Mouse (Mus musculus): ENCODE measurements around the gene Kcnq2. TPM values are rescaled to one million over a fixed set of nuclear protein-coding genes. Genes with fewer than 3 reads are reported as not detected.

Kcnq2 gene
- total RNA-seq, 1 experiment: 4.6 TPM

DNA sequence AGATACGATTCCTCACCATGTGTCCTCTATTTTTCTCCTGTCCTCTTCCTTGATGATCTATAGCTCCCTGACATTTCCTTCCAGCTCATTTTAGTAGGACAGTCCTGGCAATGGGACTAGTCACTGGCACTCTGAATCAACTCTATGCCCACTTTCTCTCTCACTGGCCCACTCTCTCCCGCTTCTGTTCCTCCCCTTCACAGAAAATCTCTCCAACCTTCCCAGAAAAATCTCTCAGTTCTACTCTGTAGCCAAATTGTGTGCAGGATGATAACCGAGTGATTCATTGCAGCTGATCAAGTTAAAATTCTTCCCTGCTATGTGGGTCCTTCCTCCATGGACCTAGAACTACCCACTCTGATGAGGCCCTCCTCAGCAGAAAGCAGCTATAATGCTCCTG lies 39.5 kb upstream of the Kcnq2 start:
- DNase-seq (ENCODE audit: low read depth, low spot score): no peak
- H3K27ac ChIP-seq (ENCODE audit: insufficient read depth, low read depth, low read length, poor library complexity, severe bottlenecking): no peak overlapping the region
- no peaks in the 10 kb centered on the region for H3K4me1 ChIP-seq (ENCODE audit: control insufficient read depth in 2 of 2, insufficient read depth in 2 of 2, low read length in 2 of 2, poor library complexity in 1 of 2)
- no peak overlapping the region for H3K9ac ChIP-seq (ENCODE audit: insufficient read depth, low read depth, low read length, poor library complexity, severe bottlenecking)
- no peak overlapping the region for H3K4me3 ChIP-seq (ENCODE audit: insufficient read depth in 1 of 2, low read depth in 1 of 2, low read length in 2 of 2, poor library complexity in 1 of 2, severe bottlenecking in 1 of 2)
- in situ Hi-C loops (cut with MboI; ENCODE audit: low sequenced_read_pairs in 2 of 2, unreplicated experiment in 2 of 2): no loop called here
- H3K36me3 ChIP-seq (ENCODE audit: control insufficient read depth, insufficient read depth, low read length, poor library complexity, severe bottlenecking): no peaks in the 10 kb centered on the region
- no peaks in the 10 kb centered on the region for H3K9me3 ChIP-seq (ENCODE audit: control insufficient read depth, insufficient read depth, low read depth, low read length)
- no peak for TF ChIP-seq CHD2 (IDR thresholded peaks at IDR 0.05; ENCODE audit: low read depth, low read length)
- TF ChIP-seq HCFC1 (IDR thresholded peaks at IDR 0.05; ENCODE audit: borderline replicate concordance, insufficient read depth, low read length): no peak
- no peak for TF ChIP-seq ZNF384 (IDR thresholded peaks at IDR 0.05; ENCODE audit: low read depth, low read length)
- no peak for TF ChIP-seq MAFK (IDR thresholded peaks at IDR 0.05; ENCODE audit: insufficient read depth, low read depth, low read length)
- TF ChIP-seq ZC3H11A (IDR thresholded peaks at IDR 0.05; ENCODE audit: borderline replicate concordance, low read depth, low read length): no peak

DNA sequence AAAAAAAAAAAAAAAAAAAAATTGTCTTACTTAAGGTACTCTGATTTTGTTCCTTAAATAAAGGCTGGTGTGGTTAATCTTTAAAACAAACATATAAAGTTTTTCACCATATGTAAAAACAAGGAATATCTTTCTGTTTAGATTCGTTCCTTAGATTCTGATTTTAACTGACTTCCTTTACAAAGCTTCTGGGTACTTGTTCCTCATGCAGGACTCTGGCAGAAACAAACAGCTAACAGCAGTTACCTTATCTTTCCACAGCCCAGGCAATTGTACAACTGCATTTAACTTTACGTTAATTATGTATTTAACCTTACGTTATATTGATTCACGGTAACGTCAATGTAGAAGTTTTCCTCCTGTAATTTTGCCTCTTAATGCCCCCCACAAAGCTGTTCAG lies 31.4 kb upstream of the Kcnq2 start:
- TF ChIP-seq ZNF384 (IDR thresholded peaks at IDR 0.05; ENCODE audit: low read depth, low read length): no peak
- TF ChIP-seq HCFC1 (IDR thresholded peaks at IDR 0.05; ENCODE audit: borderline replicate concordance, insufficient read depth, low read length): no peak
- TF ChIP-seq MAFK (IDR thresholded peaks at IDR 0.05; ENCODE audit: insufficient read depth, low read depth, low read length): no peak
- no peak for TF ChIP-seq CHD2 (IDR thresholded peaks at IDR 0.05; ENCODE audit: low read depth, low read length)
- TF ChIP-seq ZC3H11A (IDR thresholded peaks at IDR 0.05; ENCODE audit: borderline replicate concordance, low read depth, low read length): no peak
- Histone ChIP-seq H3K27ac (ENCODE audit: insufficient read depth, low read depth, low read length, poor library complexity, severe bottlenecking) (no peak overlapping the region), H3K9me3 (ENCODE audit: control insufficient read depth, insufficient read depth, low read depth, low read length) (no peaks in the 10 kb centered on the region), H3K36me3 (ENCODE audit: control insufficient read depth, insufficient read depth, low read length, poor library complexity, severe bottlenecking) (no peaks in the 10 kb centered on the region), H3K4me3 (ENCODE audit: insufficient read depth in 1 of 2, low read depth in 1 of 2, low read length in 2 of 2, poor library complexity in 1 of 2, severe bottlenecking in 1 of 2) (no peak overlapping the region), H3K4me1 (ENCODE audit: control insufficient read depth in 2 of 2, insufficient read depth in 2 of 2, low read length in 2 of 2, poor library complexity in 1 of 2) (no peaks in the 10 kb centered on the region), H3K9ac (ENCODE audit: insufficient read depth, low read depth, low read length, poor library complexity, severe bottlenecking) (no peak overlapping the region)
- in situ Hi-C loops (cut with MboI; ENCODE audit: low sequenced_read_pairs in 2 of 2, unreplicated experiment in 2 of 2): no loop called here
- no peak for DNase-seq (ENCODE audit: low read depth, low spot score)

DNA sequence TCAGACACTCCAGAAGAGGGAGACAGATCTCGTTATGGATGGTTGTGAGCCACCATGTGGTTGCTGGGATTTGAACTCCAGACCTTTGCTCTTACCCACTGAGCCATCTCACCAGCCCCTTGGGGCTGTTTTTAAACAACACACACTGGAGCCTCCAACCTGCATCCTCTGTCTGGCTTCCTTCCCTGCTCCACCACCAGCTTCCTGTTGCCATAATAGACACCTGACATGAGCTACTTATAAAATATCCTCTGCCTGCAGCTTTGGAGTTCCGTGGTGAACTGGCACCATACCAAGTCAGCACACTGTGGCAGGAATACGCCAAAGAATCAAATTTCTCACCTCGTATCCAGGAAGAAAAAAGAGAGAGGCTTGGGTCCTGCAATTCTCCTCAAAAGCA lies 25.7 kb upstream of the Kcnq2 start:
- no peaks in the 10 kb centered on the region for H3K9me3 ChIP-seq (ENCODE audit: control insufficient read depth, insufficient read depth, low read depth, low read length)
- in situ Hi-C loops (cut with MboI; ENCODE audit: low sequenced_read_pairs in 2 of 2, unreplicated experiment in 2 of 2): no loop called here
- TF ChIP-seq ZNF384 (IDR thresholded peaks at IDR 0.05; ENCODE audit: low read depth, low read length): no peak
- no peak for TF ChIP-seq ZC3H11A (IDR thresholded peaks at IDR 0.05; ENCODE audit: borderline replicate concordance, low read depth, low read length)
- no peak for TF ChIP-seq HCFC1 (IDR thresholded peaks at IDR 0.05; ENCODE audit: borderline replicate concordance, insufficient read depth, low read length)
- no peak for TF ChIP-seq MAFK (IDR thresholded peaks at IDR 0.05; ENCODE audit: insufficient read depth, low read depth, low read length)
- no peak for TF ChIP-seq CHD2 (IDR thresholded peaks at IDR 0.05; ENCODE audit: low read depth, low read length)

DNA sequence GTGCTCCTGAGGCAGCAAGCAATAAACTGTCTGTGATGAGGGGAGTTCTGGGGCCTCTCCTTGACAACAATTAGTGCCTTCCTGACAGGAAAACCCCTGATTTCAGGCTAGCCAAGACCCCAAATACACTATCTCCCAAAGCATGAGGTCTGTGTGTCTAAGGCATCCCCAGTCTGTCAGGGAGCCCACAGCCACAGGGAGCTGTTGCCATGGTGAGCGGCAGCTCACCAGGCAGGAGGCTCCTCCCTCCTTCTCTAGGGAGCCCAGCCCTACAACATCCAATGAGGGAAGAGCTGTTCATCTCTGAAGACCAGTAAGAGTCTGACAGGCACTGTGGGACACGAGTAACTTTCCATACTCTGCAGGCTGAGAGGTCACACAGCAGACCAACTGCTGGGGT lies 24.7 kb upstream of the Kcnq2 start:
- H3K4me1 ChIP-seq (ENCODE audit: control insufficient read depth in 2 of 2, insufficient read depth in 2 of 2, low read length in 2 of 2, poor library complexity in 1 of 2): peaks cover 0 to 3% of the 10 kb centered on the region in 2 experiments; a peak in 1 of 4 replicates
- no peaks in the 10 kb centered on the region for H3K9me3 ChIP-seq (ENCODE audit: control insufficient read depth, insufficient read depth, low read depth, low read length)
- H3K36me3 ChIP-seq (ENCODE audit: control insufficient read depth, insufficient read depth, low read length, poor library complexity, severe bottlenecking): no peaks in the 10 kb centered on the region
- H3K27ac ChIP-seq (ENCODE audit: insufficient read depth, low read depth, low read length, poor library complexity, severe bottlenecking): no peak overlapping the region
- H3K9ac ChIP-seq (ENCODE audit: insufficient read depth, low read depth, low read length, poor library complexity, severe bottlenecking): no peak overlapping the region
- peak; percentile 40 for DNase-seq (ENCODE audit: low read depth, low spot score)
- no peak overlapping the region for H3K4me3 ChIP-seq (ENCODE audit: insufficient read depth in 1 of 2, low read depth in 1 of 2, low read length in 2 of 2, poor library complexity in 1 of 2, severe bottlenecking in 1 of 2)
- in situ Hi-C loops (cut with MboI; ENCODE audit: low sequenced_read_pairs in 2 of 2, unreplicated experiment in 2 of 2): no loop called here
- TF ChIP-seq HCFC1 (IDR thresholded peaks at IDR 0.05; ENCODE audit: borderline replicate concordance, insufficient read depth, low read length): no peak
- TF ChIP-seq CHD2 (IDR thresholded peaks at IDR 0.05; ENCODE audit: low read depth, low read length): no peak
- TF ChIP-seq MAFK (IDR thresholded peaks at IDR 0.05; ENCODE audit: insufficient read depth, low read depth, low read length): no peak
- no peak for TF ChIP-seq ZNF384 (IDR thresholded peaks at IDR 0.05; ENCODE audit: low read depth, low read length)
- TF ChIP-seq ZC3H11A (IDR thresholded peaks at IDR 0.05; ENCODE audit: borderline replicate concordance, low read depth, low read length): no peak

More for the DNA sequence above, 25.7 kb upstream of the Kcnq2 start:
- no peak overlapping the region for H3K4me3 ChIP-seq (ENCODE audit: insufficient read depth in 1 of 2, low read depth in 1 of 2, low read length in 2 of 2, poor library complexity in 1 of 2, severe bottlenecking in 1 of 2)
- H3K9ac ChIP-seq (ENCODE audit: insufficient read depth, low read depth, low read length, poor library complexity, severe bottlenecking): no peak overlapping the region
- H3K4me1 ChIP-seq (ENCODE audit: control insufficient read depth in 2 of 2, insufficient read depth in 2 of 2, low read length in 2 of 2, poor library complexity in 1 of 2): peaks cover 0 to 3% of the 10 kb centered on the region in 2 experiments; a peak in 1 of 4 replicates
- no peaks in the 10 kb centered on the region for H3K36me3 ChIP-seq (ENCODE audit: control insufficient read depth, insufficient read depth, low read length, poor library complexity, severe bottlenecking)
- no peak for DNase-seq (ENCODE audit: low read depth, low spot score)
- no peak overlapping the region for H3K27ac ChIP-seq (ENCODE audit: insufficient read depth, low read depth, low read length, poor library complexity, severe bottlenecking)

DNA sequence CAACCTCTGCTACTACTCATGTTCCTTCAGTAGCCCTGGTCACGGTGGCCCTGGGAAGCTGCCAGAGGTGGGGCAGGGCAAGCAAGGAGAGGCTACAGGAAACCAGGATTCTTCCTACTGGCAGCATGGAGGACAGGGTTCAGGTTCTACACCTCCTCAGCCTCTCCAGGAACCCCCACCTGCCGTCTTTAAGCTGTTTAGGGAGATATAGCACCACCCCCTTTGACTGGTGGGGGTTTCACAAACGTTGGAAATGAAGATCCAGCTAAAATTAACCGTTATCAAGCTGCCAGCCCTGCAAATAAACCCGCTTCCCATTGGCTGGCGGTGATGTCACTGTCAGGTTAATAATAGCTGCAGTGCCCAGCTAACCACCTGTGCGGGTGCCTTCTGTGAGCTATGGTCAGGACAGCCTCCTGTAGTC lies 24.0 kb upstream of the Kcnq2 start:
- peaks cover 0 to 3% of the 10 kb centered on the region in 2 experiments; a peak in 1 of 4 replicates for H3K4me1 ChIP-seq (ENCODE audit: control insufficient read depth in 2 of 2, insufficient read depth in 2 of 2, low read length in 2 of 2, poor library complexity in 1 of 2)
- DNase-seq (ENCODE audit: low read depth, low spot score): no peak
- no peak overlapping the region for H3K9ac ChIP-seq (ENCODE audit: insufficient read depth, low read depth, low read length, poor library complexity, severe bottlenecking)
- no peak overlapping the region for H3K27ac ChIP-seq (ENCODE audit: insufficient read depth, low read depth, low read length, poor library complexity, severe bottlenecking)
- TF ChIP-seq ZNF384 (IDR thresholded peaks at IDR 0.05; ENCODE audit: low read depth, low read length): no peak
- TF ChIP-seq ZC3H11A (IDR thresholded peaks at IDR 0.05; ENCODE audit: borderline replicate concordance, low read depth, low read length): no peak
- no peak for TF ChIP-seq CHD2 (IDR thresholded peaks at IDR 0.05; ENCODE audit: low read depth, low read length)
- TF ChIP-seq MAFK (IDR thresholded peaks at IDR 0.05; ENCODE audit: insufficient read depth, low read depth, low read length): no peak
- TF ChIP-seq HCFC1 (IDR thresholded peaks at IDR 0.05; ENCODE audit: borderline replicate concordance, insufficient read depth, low read length): no peak
- no peaks in the 10 kb centered on the region for H3K9me3 ChIP-seq (ENCODE audit: control insufficient read depth, insufficient read depth, low read depth, low read length)
- no peaks in the 10 kb centered on the region for H3K36me3 ChIP-seq (ENCODE audit: control insufficient read depth, insufficient read depth, low read length, poor library complexity, severe bottlenecking)
- in situ Hi-C loops (cut with MboI; ENCODE audit: low sequenced_read_pairs in 2 of 2, unreplicated experiment in 2 of 2): no loop called here
- no peak overlapping the region for H3K4me3 ChIP-seq (ENCODE audit: insufficient read depth in 1 of 2, low read depth in 1 of 2, low read length in 2 of 2, poor library complexity in 1 of 2, severe bottlenecking in 1 of 2)

All from ES-E14 (cell line).